Mouse (Mus musculus) limb, embryonic 12.5 days (tissue): ENCODE measurements around the gene Sephs2. TPM values are rescaled to one million over a fixed set of nuclear protein-coding genes. Genes with fewer than 3 reads are reported as not detected.

Source experiments
- ATAC-seq: fragments of 200-750 bp; cut with Nextera tagmentation; 2 replicates; pipeline ENCODE4 v1.8.0; 2017; ENCODE audit warnings: low read depth, moderate TSS enrichment; ENCODE audit not compliant: insufficient number of reproducible peaks, insufficient read depth, low FRiP score, low TSS enrichment
- H3K27ac ChIP-seq: fragments of 300-500 bp; sonication (generic); 2 replicates; pipeline ENCODE4 v1.5.1; 2016; ENCODE audit warnings: mild to moderate bottlenecking, moderate library complexity
- H3K27me3 ChIP-seq: fragments of 300-500 bp; sonication (generic); 2 replicates; pipeline ENCODE4 v1.6.1; 2016; ENCODE audit warnings: mild to moderate bottlenecking, moderate library complexity
- H3K36me3 ChIP-seq: fragments of 300-500 bp; sonication (generic); 2 replicates; pipeline ENCODE4 v1.6.1; 2016; ENCODE audit warnings: mild to moderate bottlenecking, moderate library complexity
- H3K4me1 ChIP-seq: fragments of 300-500 bp; sonication (generic); replicated peaks from 2 replicates; pipeline ENCODE4 v1.6.1; 2016
- H3K4me2 ChIP-seq: fragments of 300-500 bp; sonication (generic); 2 replicates; pipeline ENCODE4 v1.6.1; 2016; ENCODE audit warnings: mild to moderate bottlenecking, moderate library complexity
- H3K4me3 ChIP-seq: fragments of 300-500 bp; sonication (generic); replicated peaks from 2 replicates; pipeline ENCODE4 v1.5.1; 2016; ENCODE audit warnings: mild to moderate bottlenecking
- H3K9ac ChIP-seq: fragments of 300-500 bp; sonication (generic); replicated peaks from 2 replicates; pipeline ENCODE4 v1.6.1; 2016; ENCODE audit warnings: mild to moderate bottlenecking, moderate library complexity
- H3K9me3 ChIP-seq: fragments of 300-500 bp; sonication (generic); 2 replicates; pipeline ENCODE4 v1.6.1; 2016; ENCODE audit warnings: mild to moderate bottlenecking, moderate library complexity
- WGBS: fragments of 180-500 bp; shearing (Covaris S2); methylation state at CpG from one replicate; pipeline ENCODE4 v1.1.7; 2016; 5-methylcytosine and 5-hydroxymethylcytosine counted together
- polyA plus RNA-seq: library from polyadenylated mRNA; unstranded; fragments of >200 nt; fragmentation: Nextera tagmentation; extraction: Ambion mirVana; gene quantifications from 2 replicates; pipeline ENCODE4 v1.2.1, GENCODE M21; 2016

Sephs2 gene
- polyA plus RNA-seq, 1 experiment from 2014 or later, result 92.3 TPM

GRCm38 (mm10) chr7:127289306-127289705, 15.5 kb upstream of the Sephs2 start:
- no peak overlapping the region for H3K9ac ChIP-seq
- 73% methylated on average over 2 of the region's 2 CpGs for WGBS
- H3K4me1 ChIP-seq, result no peaks in the 10 kb centered on the region
- no peaks in the 10 kb centered on the region for H3K27me3 ChIP-seq
- no peak overlapping the region for H3K4me3 ChIP-seq
- H3K27ac ChIP-seq, result no peak overlapping the region
- no peak overlapping the region for H3K4me2 ChIP-seq
- H3K9me3 ChIP-seq, result peaks cover 20% of the 10 kb centered on the region
- ATAC-seq, result no peak
- no peaks in the 10 kb centered on the region for H3K36me3 ChIP-seq

GRCm38 (mm10) chr7:127287940-127288339, 14.1 kb upstream of the Sephs2 start:
- ATAC-seq, result no peak
- H3K4me1 ChIP-seq, result no peaks in the 10 kb centered on the region
- no peak overlapping the region for H3K9ac ChIP-seq
- WGBS, result 72% methylated on average over 1 of the region's 1 CpGs
- H3K4me3 ChIP-seq, result no peak overlapping the region
- H3K27ac ChIP-seq, result no peak overlapping the region
- peaks cover 20% of the 10 kb centered on the region for H3K9me3 ChIP-seq
- no peaks in the 10 kb centered on the region for H3K36me3 ChIP-seq
- no peak overlapping the region for H3K4me2 ChIP-seq
- no peaks in the 10 kb centered on the region for H3K27me3 ChIP-seq

GRCm38 (mm10) chr7:127285154-127285553, 11.3 kb upstream of the Sephs2 start:
- ATAC-seq, result no peak
- Histone ChIP-seq H3K9me3 (peaks cover 20% of the 10 kb centered on the region), H3K27ac (no peak overlapping the region), H3K36me3 (no peaks in the 10 kb centered on the region), H3K27me3 (no peaks in the 10 kb centered on the region), H3K4me1 (no peaks in the 10 kb centered on the region), H3K4me3 (no peak overlapping the region), H3K9ac (no peak overlapping the region), H3K4me2 (no peak overlapping the region)
- 85% methylated on average over 6 of the region's 10 CpGs for WGBS

- H3K36me3 ChIP-seq, result no peaks in the 10 kb centered on the region
- H3K4me2 ChIP-seq, result no peak overlapping the region
- H3K4me1 ChIP-seq, result no peaks in the 10 kb centered on the region
- H3K4me3 ChIP-seq, result no peak overlapping the region
- no peak for ATAC-seq
- H3K27me3 ChIP-seq, result no peaks in the 10 kb centered on the region
- H3K27ac ChIP-seq, result no peak overlapping the region
- peaks cover 8% of the 10 kb centered on the region; the same call in 1 of the 2 replicates for H3K9me3 ChIP-seq
- WGBS, result 83% methylated on average over 2 of the region's 2 CpGs
- no peak overlapping the region for H3K9ac ChIP-seq
Measured at GRCm38 (mm10) chr7:127282190-127282589, 8.3 kb upstream of the Sephs2 start.

- ATAC-seq, result no peak
- WGBS, result 74% methylated on average over 4 of the region's 4 CpGs
- no peaks in the 10 kb centered on the region for H3K27me3 ChIP-seq
Measured at GRCm38 (mm10) chr7:127281114-127281513, 7.3 kb upstream of the Sephs2 start.

GRCm38 (mm10) chr7:127280092-127280491, 6.2 kb upstream of the Sephs2 start:
- no peaks in the 10 kb centered on the region for H3K9me3 ChIP-seq
- H3K4me2 ChIP-seq, result no peak overlapping the region
- H3K4me3 ChIP-seq, result no peak overlapping the region
- no peaks in the 10 kb centered on the region for H3K27me3 ChIP-seq
- no peak for ATAC-seq
- WGBS, result 71% methylated on average over 3 of the region's 3 CpGs
- no peaks in the 10 kb centered on the region for H3K4me1 ChIP-seq
- no peak overlapping the region for H3K9ac ChIP-seq
- no peaks in the 10 kb centered on the region for H3K36me3 ChIP-seq
- H3K27ac ChIP-seq, result no peak overlapping the region

More at GRCm38 (mm10) chr7:127281114-127281513, 7.3 kb upstream of the Sephs2 start:
- no peak overlapping the region for H3K27ac ChIP-seq
- H3K4me3 ChIP-seq, result no peak overlapping the region
- no peak overlapping the region for H3K4me2 ChIP-seq
- H3K9ac ChIP-seq, result no peak overlapping the region
- no peaks in the 10 kb centered on the region for H3K36me3 ChIP-seq
- H3K9me3 ChIP-seq, result no peaks in the 10 kb centered on the region
- H3K4me1 ChIP-seq, result no peaks in the 10 kb centered on the region

GRCm38 (mm10) chr7:127278311-127278710, 4.5 kb upstream of the Sephs2 start:
- WGBS, result 26% methylated on average over 8 of the region's 8 CpGs
- Histone ChIP-seq H3K27ac (no peak overlapping the region), H3K9ac (no peak overlapping the region), H3K9me3 (no peaks in the 10 kb centered on the region), H3K4me1 (peaks cover under 1% of the 10 kb centered on the region; the same call in 1 of the 2 replicates), H3K4me3 (no peak overlapping the region), H3K27me3 (no peaks in the 10 kb centered on the region), H3K4me2 (no peak overlapping the region), H3K36me3 (no peaks in the 10 kb centered on the region)
- no peak for ATAC-seq

GRCm38 (mm10) chr7:127276519-127276961, 2.7 kb upstream of the Sephs2 start:
- 68% methylated on average over 5 of the region's 5 CpGs for WGBS
- Histone ChIP-seq H3K4me2 (no peak overlapping the region), H3K9ac (no peak overlapping the region), H3K4me1 (peaks cover 12% of the 10 kb centered on the region), H3K27me3 (no peaks in the 10 kb centered on the region), H3K36me3 (peaks cover 11% of the 10 kb centered on the region), H3K27ac (no peak overlapping the region), H3K9me3 (peaks cover 3% of the 10 kb centered on the region; the same call in 1 of the 2 replicates), H3K4me3 (no peak overlapping the region)
- no peak for ATAC-seq

GRCm38 (mm10) chr7:127273118-127273923, 534 bp downstream of the Sephs2 start:
- 17% methylated on average over 50 of the region's 50 CpGs for WGBS
- ATAC-seq, result peak; percentile 83
- Histone ChIP-seq H3K4me2 (peak overlapping the region; percentile 93), H3K9ac (peak overlapping the region; percentile 90), H3K27ac (peak overlapping the region; percentile 90), H3K27me3 (no peaks in the 10 kb centered on the region), H3K9me3 (peaks cover 12% of the 10 kb centered on the region; the same call in 1 of the 2 replicates), H3K4me1 (peaks cover 12% of the 10 kb centered on the region), H3K36me3 (peaks cover 38% of the 10 kb centered on the region), H3K4me3 (peak overlapping the region; percentile 90)

- Histone ChIP-seq H3K36me3 (peaks cover 38% of the 10 kb centered on the region), H3K27me3 (no peaks in the 10 kb centered on the region), H3K9me3 (peaks cover 15% of the 10 kb centered on the region; the same call in 1 of the 2 replicates), H3K9ac (no peak overlapping the region), H3K4me1 (peaks cover 12% of the 10 kb centered on the region), H3K27ac (no peak overlapping the region), H3K4me3 (no peak overlapping the region), H3K4me2 (peak overlapping the region; percentile 93)
- WGBS, result 98% methylated on average over 15 of the region's 15 CpGs
- no peak for ATAC-seq
Measured at GRCm38 (mm10) chr7:127272566-127272965, 1.3 kb downstream of the Sephs2 start.

- Histone ChIP-seq H3K4me3 (no peak overlapping the region), H3K9me3 (peaks cover 15% of the 10 kb centered on the region; the same call in 1 of the 2 replicates), H3K36me3 (peaks cover 38% of the 10 kb centered on the region), H3K4me1 (peaks cover 12% of the 10 kb centered on the region), H3K9ac (no peak overlapping the region), H3K27me3 (no peaks in the 10 kb centered on the region), H3K4me2 (no peak overlapping the region), H3K27ac (no peak overlapping the region)
- ATAC-seq, result no peak
- 96% methylated on average over 4 of the region's 4 CpGs for WGBS
Measured at GRCm38 (mm10) chr7:127271093-127271492, 2.8 kb downstream of the Sephs2 start.
